Mouse (Mus musculus): ENCODE measurements around the gene Ptpn4.

- TF ChIP-seq GATA1 (IDR thresholded peaks at IDR 0.05; ENCODE audit: borderline replicate concordance, low read length) (no peak), FLI1 (IDR thresholded peaks at IDR 0.05; ENCODE audit: low read length) (no peak)
Measured at GRCm38 (mm10) chr1:119859566-119859965, 22.2 kb upstream of the Ptpn4 start.

Measured in megakaryocyte, embryonic 14.5 days (primary cell).